Mouse (Mus musculus) heart, embryonic 16.5 days (tissue): Measurements from ENCODE around the gene Lrrc42. TPM values are rescaled to one million over a fixed set of nuclear protein-coding genes. Genes with fewer than 3 reads are reported as not detected.

ENCODE experiments used
- ATAC-seq: fragments of 200-750 bp; cut with Nextera tagmentation; replicated peaks from 2 replicates; pipeline ENCODE4 v1.8.0; 2017; ENCODE audit warnings: moderate number of reproducible peaks; ENCODE audit not compliant: insufficient read depth, low FRiP score; ENCODE audit errors: extremely low read depth
- H3K27ac ChIP-seq: fragments of 300-500 bp; sonication (generic); 2 replicates; pipeline ENCODE4 v1.5.1; 2014; ENCODE audit warnings: mild to moderate bottlenecking, low read length, control low read depth, moderate library complexity
- H3K27me3 ChIP-seq: fragments of 300-500 bp; sonication (generic); 2 replicates; pipeline ENCODE4 v1.6.1; 2014; ENCODE audit warnings: low read length, mixed read lengths; ENCODE audit not compliant: control insufficient read depth, insufficient read depth
- H3K36me3 ChIP-seq: fragments of 300-500 bp; sonication (generic); 2 replicates; pipeline ENCODE4 v1.6.1; 2014; ENCODE audit not compliant: control insufficient read depth, insufficient read depth
- H3K4me1 ChIP-seq: fragments of 300-500 bp; sonication (generic); 2 replicates; pipeline ENCODE4 v1.6.1; 2014; ENCODE audit warnings: low read length, mixed read lengths; ENCODE audit not compliant: control insufficient read depth, insufficient read depth
- H3K4me2 ChIP-seq: fragments of 300-500 bp; sonication (generic); 2 replicates; pipeline ENCODE4 v1.6.1; 2014; ENCODE audit warnings: low read depth, mild to moderate bottlenecking, control low read depth, low read length
- H3K4me3 ChIP-seq: fragments of 300-500 bp; sonication (generic); 2 replicates; pipeline ENCODE4 v1.5.1; 2014; ENCODE audit warnings: mild to moderate bottlenecking, control low read depth, low read length
- H3K9ac ChIP-seq: fragments of 300-500 bp; sonication (generic); 2 replicates; pipeline ENCODE4 v1.6.1; 2014; ENCODE audit warnings: low read length, control low read depth
- H3K9me3 ChIP-seq: fragments of 300-500 bp; sonication (generic); replicated peaks from 2 replicates; pipeline ENCODE4 v1.6.1; 2016; ENCODE audit warnings: low read length; ENCODE audit not compliant: control insufficient read depth
- WGBS: fragments of 180-500 bp; shearing (Covaris S2); extraction: QIAGEN DNeasy Blood & Tissue Kit; methylation state at CpG from one replicate; pipeline ENCODE4 v1.1.7; 2014; 5-methylcytosine and 5-hydroxymethylcytosine counted together
- polyA plus RNA-seq: library from polyadenylated mRNA; unstranded; fragments of >200 nt; fragmentation: Nextera tagmentation; extraction: Ambion mirVana; gene quantifications from 2 replicates; pipeline ENCODE4 v1.2.1, GENCODE M21; 2015

Lrrc42 gene
- polyA plus RNA-seq, 1 experiment from 2014 or later: 48.3 TPM

- Histone ChIP-seq H3K4me2 (no peak overlapping the region), H3K36me3 (peaks cover 25% of the 10 kb centered on the region), H3K4me3 (no peak overlapping the region), H3K4me1 (peaks cover 36% of the 10 kb centered on the region), H3K9ac (no peak overlapping the region), H3K27ac (0 out of 2 replicates have a peak overlapping the region, but pooled peaks have one; percentile 20), H3K27me3 (no peaks in the 10 kb centered on the region), H3K9me3 (no peaks in the 10 kb centered on the region)
- WGBS: 54% methylated on average over 6 of the region's 6 CpGs
- no peak for ATAC-seq
These were observed 9.7 kb downstream of the Lrrc42 start for GRCm38 (mm10) chr4:107243365-107244333.

- no peak overlapping the region for H3K27ac ChIP-seq
- no peak for ATAC-seq
- peaks cover 18% of the 10 kb centered on the region for H3K4me1 ChIP-seq
- H3K9ac ChIP-seq: no peak overlapping the region
- H3K36me3 ChIP-seq: peaks cover 46% of the 10 kb centered on the region
- no peaks in the 10 kb centered on the region for H3K27me3 ChIP-seq
- H3K4me3 ChIP-seq: no peak overlapping the region
- no peak overlapping the region for H3K4me2 ChIP-seq
- 93% methylated on average over 6 of the region's 6 CpGs for WGBS
- H3K9me3 ChIP-seq: no peaks in the 10 kb centered on the region
These were observed 13.1 kb downstream of the Lrrc42 start for GRCm38 (mm10) chr4:107240196-107240595.

GRCm38 (mm10) chr4:107238253-107238652, 15.1 kb downstream of the Lrrc42 start:
- Histone ChIP-seq H3K4me3 (no peak overlapping the region), H3K27me3 (no peaks in the 10 kb centered on the region), H3K27ac (no peak overlapping the region), H3K4me1 (no peaks in the 10 kb centered on the region), H3K9ac (no peak overlapping the region), H3K9me3 (no peaks in the 10 kb centered on the region), H3K4me2 (no peak overlapping the region), H3K36me3 (peaks cover 60% of the 10 kb centered on the region)
- ATAC-seq: no peak
- WGBS: 73% methylated on average over 2 of the region's 2 CpGs

GRCm38 (mm10) chr4:107232219-107232618, 21.1 kb downstream of the Lrrc42 start:
- Histone ChIP-seq H3K9me3 (no peaks in the 10 kb centered on the region), H3K4me3 (no peak overlapping the region), H3K9ac (no peak overlapping the region), H3K4me1 (no peaks in the 10 kb centered on the region), H3K36me3 (peaks cover 28% of the 10 kb centered on the region), H3K4me2 (no peak overlapping the region), H3K27me3 (no peaks in the 10 kb centered on the region), H3K27ac (no peak overlapping the region)
- WGBS: 41% methylated on average over 3 of the region's 3 CpGs
- no peak for ATAC-seq

GRCm38 (mm10) chr4:107226313-107226712, 27.0 kb downstream of the Lrrc42 start:
- 84% methylated on average over 2 of the region's 2 CpGs for WGBS
- no peak for ATAC-seq
- Histone ChIP-seq H3K27ac (no peak overlapping the region), H3K4me1 (no peaks in the 10 kb centered on the region), H3K27me3 (no peaks in the 10 kb centered on the region), H3K4me3 (no peak overlapping the region), H3K36me3 (no peaks in the 10 kb centered on the region), H3K4me2 (no peak overlapping the region), H3K9me3 (no peaks in the 10 kb centered on the region), H3K9ac (no peak overlapping the region)

GRCm38 (mm10) chr4:107223225-107224204, 29.8 kb downstream of the Lrrc42 start:
- Histone ChIP-seq H3K27ac (no peak overlapping the region), H3K4me1 (no peaks in the 10 kb centered on the region), H3K4me3 (no peak overlapping the region), H3K9me3 (no peaks in the 10 kb centered on the region), H3K27me3 (peaks cover 4% of the 10 kb centered on the region), H3K36me3 (no peaks in the 10 kb centered on the region), H3K9ac (no peak overlapping the region), H3K4me2 (no peak overlapping the region)
- WGBS: 76% methylated on average over 11 of the region's 11 CpGs
- peak; percentile 55 for ATAC-seq

- no peak overlapping the region for H3K9ac ChIP-seq
- 80% methylated on average over 5 of the region's 5 CpGs for WGBS
- no peak overlapping the region for H3K4me2 ChIP-seq
- no peak overlapping the region for H3K4me3 ChIP-seq
- H3K36me3 ChIP-seq: no peaks in the 10 kb centered on the region
- peaks cover 15% of the 10 kb centered on the region for H3K27me3 ChIP-seq
- no peak for ATAC-seq
- H3K27ac ChIP-seq: no peak overlapping the region
- no peaks in the 10 kb centered on the region for H3K9me3 ChIP-seq
- H3K4me1 ChIP-seq: no peaks in the 10 kb centered on the region
These were observed 31.8 kb downstream of the Lrrc42 start for GRCm38 (mm10) chr4:107221524-107221923.

- H3K4me1 ChIP-seq: no peaks in the 10 kb centered on the region
- H3K36me3 ChIP-seq: no peaks in the 10 kb centered on the region
- H3K27me3 ChIP-seq: peaks cover 39% of the 10 kb centered on the region
- WGBS: 61% methylated on average over 9 of the region's 9 CpGs
- ATAC-seq: no peak
- no peak overlapping the region for H3K27ac ChIP-seq
- H3K9ac ChIP-seq: no peak overlapping the region
- H3K9me3 ChIP-seq: no peaks in the 10 kb centered on the region
- H3K4me3 ChIP-seq: no peak overlapping the region
- H3K4me2 ChIP-seq: no peak overlapping the region
These were observed 35.8 kb downstream of the Lrrc42 start for GRCm38 (mm10) chr4:107217574-107217973.
